Mouse (Mus musculus) liver, embryonic 11.5 days (tissue): Measurements from ENCODE around the gene Rassf4. TPM values are rescaled to one million over a fixed set of nuclear protein-coding genes. Genes with fewer than 3 reads are reported as not detected.
"Not testable (repeated sequence)": the region's sequence is repeated elsewhere in the genome, so short reads cannot be mapped to it uniquely, and the experiment has no call there.

Experiments
- ATAC-seq: fragments of 200-750 bp; cut with Nextera tagmentation; replicated peaks from 2 replicates; pipeline ENCODE4 v1.8.0; 2017; ENCODE audit warnings: moderate number of reproducible peaks, mild to moderate bottlenecking, moderate TSS enrichment, moderate library complexity; ENCODE audit not compliant: low FRiP score
- DNase-seq: peaks from one replicate; pipeline ENCODE4 v3.0.0-alpha.2; 2017; ENCODE audit warnings: low spot score
- H3K27ac ChIP-seq: fragments of 300-500 bp; sonication (generic); 2 replicates; pipeline ENCODE4 v1.5.1; 2014; ENCODE audit warnings: mild to moderate bottlenecking, low read depth, low read length, control low read depth
- H3K27me3 ChIP-seq: fragments of 300-500 bp; sonication (generic); replicated peaks from 2 replicates; pipeline ENCODE4 v1.6.1; 2014; ENCODE audit warnings: low read length, mixed read lengths; ENCODE audit not compliant: control insufficient read depth, insufficient read depth
- H3K36me3 ChIP-seq: fragments of 300-500 bp; sonication (generic); 2 replicates; pipeline ENCODE4 v1.6.1; 2014; ENCODE audit warnings: mild to moderate bottlenecking, low read length, moderate library complexity, mixed read lengths; ENCODE audit not compliant: control insufficient read depth, insufficient read depth
- H3K4me1 ChIP-seq: fragments of 300-500 bp; sonication (generic); replicated peaks from 2 replicates; pipeline ENCODE4 v1.6.1; 2014; ENCODE audit warnings: low read length, mixed read lengths; ENCODE audit not compliant: control insufficient read depth, insufficient read depth
- H3K4me2 ChIP-seq: fragments of 300-500 bp; sonication (generic); 2 replicates; pipeline ENCODE4 v1.6.1; 2014; ENCODE audit warnings: mild to moderate bottlenecking, control low read depth, moderate library complexity
- H3K4me3 ChIP-seq: fragments of 300-500 bp; sonication (generic); 2 replicates; pipeline ENCODE4 v1.5.1; 2014; ENCODE audit warnings: low read depth, low read length, control low read depth
- H3K9ac ChIP-seq: fragments of 300-500 bp; sonication (generic); 2 replicates; pipeline ENCODE4 v1.6.1; 2014; ENCODE audit warnings: low read depth, low read length, control low read depth
- H3K9me3 ChIP-seq: fragments of 300-500 bp; sonication (generic); 2 replicates; pipeline ENCODE4 v1.6.1; 2016; ENCODE audit warnings: low read length, inconsistent platforms, mixed read lengths; ENCODE audit not compliant: control insufficient read depth
- WGBS: fragments of 180-500 bp; shearing (Covaris S2); extraction: QIAGEN DNeasy Blood & Tissue Kit; methylation state at CpG from one replicate; pipeline ENCODE4 v1.1.7; 2014; 5-methylcytosine and 5-hydroxymethylcytosine counted together
- polyA plus RNA-seq: library from polyadenylated mRNA; unstranded; fragments of >200 nt; fragmentation: Nextera tagmentation; extraction: Ambion mirVana; gene quantifications from 2 replicates; pipeline ENCODE4 v1.2.1, GENCODE M21; 2014

The Rassf4 gene
- polyA plus RNA-seq, 1 experiment from 2014 or later: 4.9 TPM

GRCm38 (mm10) chr6:116628095-116628494, 45.7 kb downstream of the Rassf4 start:
- Histone ChIP-seq H3K4me3 (peak overlapping the region; percentile 86), H3K27ac (peak overlapping the region; percentile 72; the same call in 1 of the 2 replicates), H3K4me1 (peaks cover 3% of the 10 kb centered on the region; the same call in 1 of the 2 replicates), H3K4me2 (peak overlapping the region; percentile 76), H3K9ac (peak overlapping the region; percentile 94), H3K36me3 (peaks cover 6% of the 10 kb centered on the region; the same call in 1 of the 2 replicates), H3K9me3 (no peaks in the 10 kb centered on the region), H3K27me3 (no peaks in the 10 kb centered on the region)
- ATAC-seq: no peak
- WGBS: 22% methylated on average over 9 of the region's 9 CpGs
- no peak for DNase-seq

- not testable (repeated sequence) for H3K27ac ChIP-seq, ATAC-seq
Measured at GRCm38 (mm10) chr6:116626417-116626816, 47.3 kb downstream of the Rassf4 start.

GRCm38 (mm10) chr6:116621318-116622023, 52.3 kb downstream of the Rassf4 start:
- H3K9ac ChIP-seq: no peak overlapping the region
- no peaks in the 10 kb centered on the region for H3K9me3 ChIP-seq
- H3K4me1 ChIP-seq: no peaks in the 10 kb centered on the region
- no peaks in the 10 kb centered on the region for H3K27me3 ChIP-seq
- no peak overlapping the region for H3K4me2 ChIP-seq
- 40% methylated on average over 6 of the region's 8 CpGs for WGBS
- no peak overlapping the region for H3K4me3 ChIP-seq
- H3K27ac ChIP-seq: peak overlapping the region; percentile 7; the same call in 1 of the 2 replicates
- peak; percentile 69; the same call in 1 of the 2 replicates for ATAC-seq
- DNase-seq: no peak
- peaks cover 6% of the 10 kb centered on the region; the same call in 1 of the 2 replicates for H3K36me3 ChIP-seq

More at GRCm38 (mm10) chr6:116626417-116626816, 47.3 kb downstream of the Rassf4 start:
- not testable (repeated sequence) for H3K4me2 ChIP-seq, H3K9me3 ChIP-seq, H3K36me3 ChIP-seq, H3K9ac ChIP-seq, H3K4me3 ChIP-seq, H3K27me3 ChIP-seq, DNase-seq, H3K4me1 ChIP-seq
- 94% methylated on average over 9 of the region's 9 CpGs for WGBS

- Histone ChIP-seq H3K4me1 (no peaks in the 10 kb centered on the region), H3K27me3 (no peaks in the 10 kb centered on the region), H3K9me3 (no peaks in the 10 kb centered on the region), H3K9ac (no peak overlapping the region), H3K4me2 (no peak overlapping the region), H3K27ac (no peak overlapping the region), H3K4me3 (no peak overlapping the region), H3K36me3 (no peaks in the 10 kb centered on the region)
- ATAC-seq (no peak), DNase-seq (no peak)
Measured at GRCm38 (mm10) chr6:116618073-116618472, 55.7 kb downstream of the Rassf4 start.

- H3K9me3 ChIP-seq: no peaks in the 10 kb centered on the region
- DNase-seq: no peak
- no peak for ATAC-seq
- no peaks in the 10 kb centered on the region for H3K36me3 ChIP-seq
- no peak overlapping the region for H3K4me3 ChIP-seq
- H3K4me1 ChIP-seq: no peaks in the 10 kb centered on the region
- H3K27ac ChIP-seq: no peak overlapping the region
- H3K9ac ChIP-seq: no peak overlapping the region
- 70% methylated on average over 2 of the region's 2 CpGs for WGBS
- H3K4me2 ChIP-seq: no peak overlapping the region
- H3K27me3 ChIP-seq: no peaks in the 10 kb centered on the region
Measured at GRCm38 (mm10) chr6:116615719-116616118, 58.0 kb downstream of the Rassf4 start.

- no peak for DNase-seq
- no peak overlapping the region for H3K9ac ChIP-seq
Measured at GRCm38 (mm10) chr6:116607230-116607629, 66.5 kb downstream of the Rassf4 start.

GRCm38 (mm10) chr6:116600969-116601368, 72.8 kb downstream of the Rassf4 start:
- not testable (repeated sequence) for H3K9me3 ChIP-seq, H3K4me2 ChIP-seq, H3K4me1 ChIP-seq, H3K27ac ChIP-seq, H3K27me3 ChIP-seq, ATAC-seq, H3K36me3 ChIP-seq, H3K9ac ChIP-seq, DNase-seq, H3K4me3 ChIP-seq

More at GRCm38 (mm10) chr6:116607230-116607629, 66.5 kb downstream of the Rassf4 start:
- Histone ChIP-seq H3K27ac (no peak overlapping the region), H3K4me3 (no peak overlapping the region), H3K4me2 (no peak overlapping the region), H3K27me3 (no peaks in the 10 kb centered on the region), H3K4me1 (no peaks in the 10 kb centered on the region), H3K9me3 (no peaks in the 10 kb centered on the region), H3K36me3 (no peaks in the 10 kb centered on the region)
- 43% methylated on average over 4 of the region's 4 CpGs for WGBS
- ATAC-seq: no peak

- no peak for DNase-seq
- Histone ChIP-seq H3K27me3 (no peaks in the 10 kb centered on the region), H3K9me3 (no peaks in the 10 kb centered on the region), H3K27ac (no peak within 1 kb of the TSS), H3K4me3 (no peak within 1 kb of the TSS), H3K4me1 (no peaks in the 10 kb centered on the region), H3K9ac (no peak within 1 kb of the TSS), H3K36me3 (no peaks in the 10 kb centered on the region), H3K4me2 (no peak within 1 kb of the TSS)
- ATAC-seq: no peak
- WGBS: 82% methylated on average over 4 of the region's 4 CpGs
Measured at GRCm38 (mm10) chr6:116584095-116584494, 89.7 kb downstream of the Rassf4 start, which contains the start of gene Olfr215. Gene Olfr215 (minus strand): TSS chr6:116584195.
